Mouse (Mus musculus): ENCODE measurements at regions not wholly inside any gene's neighbourhood (a gene's known extent, or its start where the extent isn't known, plus 50 kb on each side); places are given as distances from the start of the nearest gene placed in this dataset.

- Histone ChIP-seq H3K36me3 (ENCODE audit: control insufficient read depth, insufficient read depth, low read length) (no peaks in the 10 kb centered on the region), H3K4me1 (ENCODE audit: control insufficient read depth, insufficient read depth, low read length) (no peaks in the 10 kb centered on the region), H3K27me3 (ENCODE audit: control insufficient read depth, insufficient read depth, low read length) (no peaks in the 10 kb centered on the region), H3K9me3 (ENCODE audit: control insufficient read depth, low read length) (no peaks in the 10 kb centered on the region), H3K27ac (replicated peaks; ENCODE audit: low read depth, low read length) (no peak overlapping the region), H3K4me3 (replicated peaks; ENCODE audit: low read length) (no peak overlapping the region), H3K4me2 (replicated peaks; ENCODE audit: low read depth, low read length, severe bottlenecking) (no peak overlapping the region), H3K9ac (ENCODE audit: low read depth, low read length, severe bottlenecking) (no peak overlapping the region)
- 71% methylated on average over 3 of the region's 3 CpGs for WGBS
- ATAC-seq (ENCODE audit: low FRiP score, low read depth) (no peak), DNase-seq (ENCODE audit: low spot score) (no peak)
- no peak for TF ChIP-seq POLR2A (IDR thresholded peaks at IDR 0.05; ENCODE audit: borderline replicate concordance, extremely low read depth, insufficient read depth, insufficient read length)
Observed at GRCm38 (mm10) chr10:16608339-16608738, 1114.7 kb upstream of the Cited2 start.

GRCm38 (mm10) chr10:16618752-16619151 is 1104.3 kb upstream of the Cited2 start:
- TF ChIP-seq POLR2A (IDR thresholded peaks at IDR 0.05; ENCODE audit: borderline replicate concordance, extremely low read depth, insufficient read depth, insufficient read length) = no peak
- no peaks in the 10 kb centered on the region for H3K36me3 ChIP-seq (ENCODE audit: control insufficient read depth, insufficient read depth, low read length)
- WGBS = 92% methylated on average over 2 of the region's 2 CpGs
- no peaks in the 10 kb centered on the region for H3K27me3 ChIP-seq (ENCODE audit: control insufficient read depth, insufficient read depth, low read length)
- 0 out of 2 replicates have a peak, but pooled peaks cover 10% of the 10 kb centered on the region for H3K9me3 ChIP-seq (ENCODE audit: control insufficient read depth, low read length)
- no peak overlapping the region for H3K4me2 ChIP-seq (replicated peaks; ENCODE audit: low read depth, low read length, severe bottlenecking)
- DNase-seq (ENCODE audit: low spot score) = no peak
- peaks cover 6% of the 10 kb centered on the region for H3K4me1 ChIP-seq (ENCODE audit: control insufficient read depth, insufficient read depth, low read length)
- ATAC-seq (ENCODE audit: low FRiP score, low read depth) = no peak
- no peak overlapping the region for H3K4me3 ChIP-seq (replicated peaks; ENCODE audit: low read length)
- no peak overlapping the region for H3K9ac ChIP-seq (ENCODE audit: low read depth, low read length, severe bottlenecking)
- H3K27ac ChIP-seq (replicated peaks; ENCODE audit: low read depth, low read length) = no peak overlapping the region

DNA sequence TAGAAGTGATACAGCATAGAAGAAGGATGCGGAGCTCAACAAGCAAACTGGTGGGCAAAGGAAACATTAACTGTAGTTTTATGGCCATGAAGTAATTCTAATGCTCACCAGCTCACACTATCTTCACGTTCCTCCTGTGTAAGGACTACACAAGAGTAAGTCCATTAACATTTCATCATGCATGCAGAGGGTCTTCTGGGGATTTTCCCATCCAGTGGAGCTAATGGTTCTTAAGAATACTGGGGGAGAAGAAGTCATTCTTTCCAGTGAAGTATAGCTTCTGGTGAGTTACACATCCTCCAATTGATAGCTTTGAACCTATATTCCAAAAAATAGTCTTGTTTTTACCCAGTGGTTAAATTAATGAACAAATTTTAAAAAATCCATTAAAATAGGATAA is 1103.4 kb upstream of the Cited2 start:
- Histone ChIP-seq H3K9me3 (ENCODE audit: control insufficient read depth, low read length) (0 out of 2 replicates have a peak, but pooled peaks cover 10% of the 10 kb centered on the region), H3K4me2 (replicated peaks; ENCODE audit: low read depth, low read length, severe bottlenecking) (no peak overlapping the region), H3K4me3 (replicated peaks; ENCODE audit: low read length) (no peak overlapping the region), H3K9ac (ENCODE audit: low read depth, low read length, severe bottlenecking) (no peak overlapping the region), H3K27me3 (ENCODE audit: control insufficient read depth, insufficient read depth, low read length) (no peaks in the 10 kb centered on the region), H3K4me1 (ENCODE audit: control insufficient read depth, insufficient read depth, low read length) (peaks cover 6% of the 10 kb centered on the region), H3K27ac (replicated peaks; ENCODE audit: low read depth, low read length) (no peak overlapping the region), H3K36me3 (ENCODE audit: control insufficient read depth, insufficient read depth, low read length) (no peaks in the 10 kb centered on the region)
- DNase-seq (ENCODE audit: low spot score) = no peak
- 78% methylated on average over 2 of the region's 2 CpGs for WGBS
- ATAC-seq (ENCODE audit: low FRiP score, low read depth) = no peak
- no peak for TF ChIP-seq POLR2A (IDR thresholded peaks at IDR 0.05; ENCODE audit: borderline replicate concordance, extremely low read depth, insufficient read depth, insufficient read length)

DNA sequence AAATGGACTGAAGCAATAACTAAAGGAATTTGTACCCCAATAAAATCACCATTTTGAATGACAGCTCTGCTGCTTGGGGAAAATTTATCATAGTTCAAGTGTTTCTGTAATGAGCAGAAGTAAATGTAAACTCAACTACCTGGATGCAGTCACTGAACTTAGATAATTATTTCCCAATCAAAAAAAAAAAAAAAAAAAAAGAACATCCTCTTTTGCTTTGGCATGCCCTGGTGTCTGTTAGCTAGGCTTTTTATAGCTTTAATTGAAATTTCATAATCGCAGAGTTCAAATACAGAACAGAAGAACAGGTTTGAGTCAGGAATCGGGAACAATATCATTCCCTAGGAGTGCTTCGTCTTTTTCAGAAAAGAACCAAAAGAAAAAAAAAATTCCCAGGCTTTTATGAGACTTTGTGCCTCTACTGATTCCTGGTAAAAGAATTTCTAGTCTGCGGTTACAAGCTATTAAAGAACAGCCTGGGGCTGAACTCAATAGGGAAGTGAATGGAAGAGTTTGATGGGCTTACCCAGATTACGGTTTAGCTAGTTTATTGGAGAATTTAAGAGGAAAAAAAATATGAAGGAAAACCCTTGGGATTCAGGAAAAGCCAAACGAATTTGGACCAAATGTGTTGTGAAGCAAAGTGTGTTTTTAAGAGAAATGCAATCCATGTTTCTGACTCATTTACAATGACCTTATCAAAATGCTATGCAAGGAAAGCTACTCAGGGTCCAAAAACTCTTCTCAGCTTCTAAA is 1102.0 kb upstream of the Cited2 start:
- no peak for TF ChIP-seq POLR2A (IDR thresholded peaks at IDR 0.05; ENCODE audit: borderline replicate concordance, extremely low read depth, insufficient read depth, insufficient read length)
- peak; percentile 90 for ATAC-seq (ENCODE audit: low FRiP score, low read depth)
- H3K36me3 ChIP-seq (ENCODE audit: control insufficient read depth, insufficient read depth, low read length) = no peaks in the 10 kb centered on the region
- H3K27me3 ChIP-seq (ENCODE audit: control insufficient read depth, insufficient read depth, low read length) = no peaks in the 10 kb centered on the region
- H3K27ac ChIP-seq (replicated peaks; ENCODE audit: low read depth, low read length) = no peak overlapping the region
- H3K4me2 ChIP-seq (replicated peaks; ENCODE audit: low read depth, low read length, severe bottlenecking) = no peak overlapping the region
- H3K4me1 ChIP-seq (ENCODE audit: control insufficient read depth, insufficient read depth, low read length) = peaks cover 6% of the 10 kb centered on the region
- 0 out of 2 replicates have a peak, but pooled peaks cover 10% of the 10 kb centered on the region for H3K9me3 ChIP-seq (ENCODE audit: control insufficient read depth, low read length)
- H3K4me3 ChIP-seq (replicated peaks; ENCODE audit: low read length) = no peak overlapping the region
- peak; percentile 88 for DNase-seq (ENCODE audit: low spot score)
- H3K9ac ChIP-seq (ENCODE audit: low read depth, low read length, severe bottlenecking) = no peak overlapping the region
- 9% methylated on average over 6 of the region's 6 CpGs for WGBS

- no peak for ATAC-seq (ENCODE audit: low FRiP score, low read depth)
- H3K9me3 ChIP-seq (ENCODE audit: control insufficient read depth, low read length) = 0 out of 2 replicates have a peak, but pooled peaks cover 4% of the 10 kb centered on the region
- WGBS = 86% methylated on average over 3 of the region's 3 CpGs
- H3K9ac ChIP-seq (ENCODE audit: low read depth, low read length, severe bottlenecking) = no peak overlapping the region
- H3K36me3 ChIP-seq (ENCODE audit: control insufficient read depth, insufficient read depth, low read length) = no peaks in the 10 kb centered on the region
- no peak for TF ChIP-seq POLR2A (IDR thresholded peaks at IDR 0.05; ENCODE audit: borderline replicate concordance, extremely low read depth, insufficient read depth, insufficient read length)
- H3K4me3 ChIP-seq (replicated peaks; ENCODE audit: low read length) = no peak overlapping the region
- no peaks in the 10 kb centered on the region for H3K27me3 ChIP-seq (ENCODE audit: control insufficient read depth, insufficient read depth, low read length)
- H3K4me2 ChIP-seq (replicated peaks; ENCODE audit: low read depth, low read length, severe bottlenecking) = no peak overlapping the region
- DNase-seq (ENCODE audit: low spot score) = no peak
- peaks cover 6% of the 10 kb centered on the region for H3K4me1 ChIP-seq (ENCODE audit: control insufficient read depth, insufficient read depth, low read length)
- H3K27ac ChIP-seq (replicated peaks; ENCODE audit: low read depth, low read length) = no peak overlapping the region
Observed at GRCm38 (mm10) chr10:16622821-16623220, 1100.2 kb upstream of the Cited2 start.

Data from limb, embryonic 14.5 days (tissue).